Mouse (Mus musculus): Measurements from ENCODE around the gene Ralgps2. TPM values are rescaled to one million over a fixed set of nuclear protein-coding genes. Genes with fewer than 3 reads are reported as not detected.

Gene Ralgps2
- polyA plus RNA-seq, 1 experiment from 2014 or later, result 59.3 TPM

DNA sequence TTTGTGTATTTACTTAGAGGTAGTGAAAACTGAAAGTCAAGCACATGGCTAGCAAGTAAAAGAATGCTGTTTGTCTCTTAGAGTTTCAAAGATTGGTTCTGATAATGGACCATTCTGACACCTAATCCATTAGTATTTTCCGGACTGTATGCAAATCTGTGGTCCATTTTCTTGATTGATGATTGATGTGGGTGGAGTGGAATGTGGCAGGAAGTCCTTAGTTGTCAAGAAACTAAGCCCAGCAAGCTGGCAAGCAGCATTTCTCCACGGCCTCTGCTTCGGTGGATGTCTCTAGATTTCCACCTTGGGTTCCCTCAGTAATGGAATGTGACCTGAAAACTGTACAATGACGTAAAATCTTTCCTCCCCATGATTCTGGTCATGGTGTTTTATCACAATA lies 68.8 kb downstream of the Ralgps2 start:
- 81% methylated on average over 4 of the region's 4 CpGs for WGBS
- Histone ChIP-seq H3K4me2 (replicated peaks; ENCODE audit: low read depth, low read length) (no peak overlapping the region), H3K27ac (ENCODE audit: low read length) (no peak overlapping the region), H3K4me1 (ENCODE audit: insufficient read depth, low read length) (0 out of 2 replicates have a peak, but pooled peaks cover 4% of the 10 kb centered on the region), H3K9me3 (ENCODE audit: low read length) (no peaks in the 10 kb centered on the region), H3K4me3 (ENCODE audit: low read length) (no peak overlapping the region), H3K9ac (replicated peaks; ENCODE audit: low read length) (no peak overlapping the region), H3K27me3 (ENCODE audit: insufficient read depth, low read length) (no peaks in the 10 kb centered on the region), H3K36me3 (ENCODE audit: insufficient read depth, low read length) (no peaks in the 10 kb centered on the region)
- ATAC-seq (ENCODE audit: low FRiP score, low TSS enrichment), result no peak

DNA sequence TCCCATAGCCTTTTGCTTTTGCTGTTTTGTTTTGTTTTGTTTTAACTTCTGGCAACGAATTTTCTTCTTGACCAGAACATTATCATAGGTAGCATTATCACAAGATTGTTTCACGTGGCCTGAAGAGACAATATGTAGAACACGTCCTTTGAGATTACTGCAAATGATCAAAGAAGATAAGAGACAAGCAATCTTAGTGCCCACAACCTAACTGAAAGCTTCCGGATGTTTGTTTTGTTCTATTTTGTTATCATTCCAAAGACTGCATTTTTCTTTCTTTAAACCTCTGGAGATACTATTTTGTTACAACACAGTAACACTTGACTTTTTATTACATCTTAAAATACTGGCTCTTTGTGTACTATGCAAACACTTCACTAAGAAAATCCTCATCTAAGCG lies 69.4 kb downstream of the Ralgps2 start:
- ATAC-seq (ENCODE audit: low FRiP score, low TSS enrichment), result no peak
- H3K36me3 ChIP-seq (ENCODE audit: insufficient read depth, low read length), result no peaks in the 10 kb centered on the region
- no peak overlapping the region for H3K27ac ChIP-seq (ENCODE audit: low read length)
- WGBS, result 88% methylated on average over 5 of the region's 5 CpGs
- 0 out of 2 replicates have a peak, but pooled peaks cover 4% of the 10 kb centered on the region for H3K4me1 ChIP-seq (ENCODE audit: insufficient read depth, low read length)
- no peak overlapping the region for H3K4me3 ChIP-seq (ENCODE audit: low read length)
- H3K9ac ChIP-seq (replicated peaks; ENCODE audit: low read length), result no peak overlapping the region
- no peaks in the 10 kb centered on the region for H3K9me3 ChIP-seq (ENCODE audit: low read length)
- H3K4me2 ChIP-seq (replicated peaks; ENCODE audit: low read depth, low read length), result no peak overlapping the region
- H3K27me3 ChIP-seq (ENCODE audit: insufficient read depth, low read length), result no peaks in the 10 kb centered on the region

DNA sequence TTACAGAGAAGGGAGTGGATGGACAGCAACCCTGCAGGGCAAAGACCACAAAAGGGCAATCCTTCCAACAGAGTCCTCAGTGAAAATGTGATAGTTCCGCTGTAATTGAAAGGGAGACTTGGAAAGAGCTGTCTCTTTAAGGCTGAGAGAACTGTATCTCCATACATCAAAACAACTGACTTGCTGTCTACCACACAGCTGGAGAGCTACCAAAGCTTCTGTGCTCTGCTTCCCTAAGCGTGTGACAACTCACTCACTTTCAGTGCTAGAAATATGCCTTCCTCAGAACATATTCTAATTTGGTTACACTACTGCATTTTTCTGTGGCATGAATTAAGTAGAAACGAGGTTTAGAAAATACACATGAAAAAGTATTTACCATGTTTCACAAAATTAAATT lies 75.2 kb downstream of the Ralgps2 start:
- Histone ChIP-seq H3K27ac (ENCODE audit: low read length) (0 out of 2 replicates have a peak overlapping the region, but pooled peaks have one; percentile 13), H3K9me3 (ENCODE audit: low read length) (no peaks in the 10 kb centered on the region), H3K4me3 (ENCODE audit: low read length) (no peak overlapping the region), H3K36me3 (ENCODE audit: insufficient read depth, low read length) (no peaks in the 10 kb centered on the region), H3K9ac (replicated peaks; ENCODE audit: low read length) (no peak overlapping the region), H3K4me1 (ENCODE audit: insufficient read depth, low read length) (peaks cover 14% of the 10 kb centered on the region; the same call in 1 of the 2 replicates), H3K4me2 (replicated peaks; ENCODE audit: low read depth, low read length) (no peak overlapping the region), H3K27me3 (ENCODE audit: insufficient read depth, low read length) (no peaks in the 10 kb centered on the region)
- 55% methylated on average over 3 of the region's 3 CpGs for WGBS
- 0 out of 2 replicates have a peak, but pooled peaks have one; percentile 42 for ATAC-seq (ENCODE audit: low FRiP score, low TSS enrichment)

DNA sequence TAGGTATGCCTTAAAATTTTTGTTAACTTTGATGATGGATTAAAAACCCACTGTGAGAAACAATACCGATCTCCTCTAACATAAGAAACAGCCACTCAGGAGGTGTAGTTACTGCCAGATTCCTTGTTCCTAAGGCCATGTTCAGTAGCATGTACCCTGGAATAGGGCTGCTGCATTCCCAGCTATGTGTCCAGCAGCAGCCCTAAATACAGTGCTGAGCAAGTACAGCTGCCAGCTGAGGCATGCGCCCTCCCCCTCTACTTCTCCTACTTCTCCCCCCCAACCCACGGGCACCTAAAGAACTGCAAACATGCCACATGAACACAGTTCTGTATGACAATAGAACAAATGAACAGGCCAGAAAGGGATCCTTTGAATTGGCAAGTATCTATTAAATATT lies 75.7 kb downstream of the Ralgps2 start:
- Histone ChIP-seq H3K36me3 (ENCODE audit: insufficient read depth, low read length) (no peaks in the 10 kb centered on the region), H3K27ac (ENCODE audit: low read length) (0 out of 2 replicates have a peak overlapping the region, but pooled peaks have one; percentile 13), H3K27me3 (ENCODE audit: insufficient read depth, low read length) (no peaks in the 10 kb centered on the region), H3K4me1 (ENCODE audit: insufficient read depth, low read length) (peaks cover 14% of the 10 kb centered on the region; the same call in 1 of the 2 replicates), H3K9ac (replicated peaks; ENCODE audit: low read length) (no peak overlapping the region), H3K4me2 (replicated peaks; ENCODE audit: low read depth, low read length) (no peak overlapping the region), H3K4me3 (ENCODE audit: low read length) (no peak overlapping the region), H3K9me3 (ENCODE audit: low read length) (no peaks in the 10 kb centered on the region)
- 73% methylated on average over 3 of the region's 3 CpGs for WGBS
- peak; percentile 80; the same call in 1 of the 2 replicates for ATAC-seq (ENCODE audit: low FRiP score, low TSS enrichment)

DNA sequence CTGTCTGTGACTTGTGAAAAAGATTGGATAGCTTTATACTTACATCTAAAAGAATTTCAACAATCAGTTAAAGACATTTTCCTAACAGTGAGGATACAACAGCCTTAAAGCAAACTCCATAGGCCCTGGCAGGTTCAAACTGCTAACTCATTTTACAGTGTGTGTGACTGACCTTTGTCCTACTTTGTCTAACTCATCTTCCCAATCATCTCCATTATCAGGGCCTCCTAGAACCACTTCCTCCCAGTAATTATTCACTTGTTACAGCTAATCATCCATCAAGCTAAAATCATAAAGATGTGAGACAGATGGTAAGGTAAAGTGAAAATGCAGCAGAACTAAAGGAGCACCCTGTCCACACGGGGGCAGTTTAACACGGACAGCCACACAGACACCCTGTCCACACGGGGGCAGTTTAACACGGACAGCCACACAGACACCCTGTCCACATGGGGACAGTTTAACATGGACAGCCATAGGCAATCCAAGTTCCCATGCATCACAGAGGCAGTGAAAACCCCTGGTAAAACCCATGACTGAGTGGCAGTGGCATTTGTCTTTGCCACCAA lies 77.9 kb downstream of the Ralgps2 start:
- Histone ChIP-seq H3K4me2 (replicated peaks; ENCODE audit: low read depth, low read length) (no peak overlapping the region), H3K27me3 (ENCODE audit: insufficient read depth, low read length) (no peaks in the 10 kb centered on the region), H3K9me3 (ENCODE audit: low read length) (no peaks in the 10 kb centered on the region), H3K27ac (ENCODE audit: low read length) (no peak overlapping the region), H3K36me3 (ENCODE audit: insufficient read depth, low read length) (no peaks in the 10 kb centered on the region), H3K9ac (replicated peaks; ENCODE audit: low read length) (no peak overlapping the region), H3K4me1 (ENCODE audit: insufficient read depth, low read length) (peaks cover 10% of the 10 kb centered on the region; the same call in 1 of the 2 replicates), H3K4me3 (ENCODE audit: low read length) (no peak overlapping the region)
- ATAC-seq (ENCODE audit: low FRiP score, low TSS enrichment), result peak; percentile 73
- WGBS, result 52% methylated on average over 4 of the region's 4 CpGs

DNA sequence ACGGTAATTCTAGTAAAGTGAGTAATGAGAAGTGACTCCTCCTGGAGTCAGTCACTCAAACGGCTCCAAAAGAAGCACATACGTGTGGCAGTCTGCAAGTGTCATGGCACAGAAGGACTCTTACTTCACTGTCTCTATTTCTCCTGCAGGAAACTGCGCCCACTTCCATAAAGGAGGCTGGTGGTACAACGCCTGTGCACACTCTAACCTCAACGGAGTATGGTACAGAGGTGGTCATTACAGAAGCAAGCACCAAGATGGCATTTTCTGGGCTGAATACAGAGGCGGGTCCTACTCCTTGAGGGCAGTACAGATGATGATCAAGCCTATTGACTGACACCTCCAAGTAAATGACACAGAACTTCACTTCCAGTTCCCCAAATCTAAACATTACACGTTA lies 79.2 kb downstream of the Ralgps2 start:
- Histone ChIP-seq H3K4me2 (replicated peaks; ENCODE audit: low read depth, low read length) (no peak overlapping the region), H3K9ac (replicated peaks; ENCODE audit: low read length) (no peak overlapping the region), H3K9me3 (ENCODE audit: low read length) (no peaks in the 10 kb centered on the region), H3K4me3 (ENCODE audit: low read length) (no peak overlapping the region), H3K27me3 (ENCODE audit: insufficient read depth, low read length) (no peaks in the 10 kb centered on the region), H3K27ac (ENCODE audit: low read length) (no peak overlapping the region), H3K4me1 (ENCODE audit: insufficient read depth, low read length) (peaks cover 10% of the 10 kb centered on the region; the same call in 1 of the 2 replicates), H3K36me3 (ENCODE audit: insufficient read depth, low read length) (no peaks in the 10 kb centered on the region)
- no peak for ATAC-seq (ENCODE audit: low FRiP score, low TSS enrichment)
- 77% methylated on average over 8 of the region's 8 CpGs for WGBS

DNA sequence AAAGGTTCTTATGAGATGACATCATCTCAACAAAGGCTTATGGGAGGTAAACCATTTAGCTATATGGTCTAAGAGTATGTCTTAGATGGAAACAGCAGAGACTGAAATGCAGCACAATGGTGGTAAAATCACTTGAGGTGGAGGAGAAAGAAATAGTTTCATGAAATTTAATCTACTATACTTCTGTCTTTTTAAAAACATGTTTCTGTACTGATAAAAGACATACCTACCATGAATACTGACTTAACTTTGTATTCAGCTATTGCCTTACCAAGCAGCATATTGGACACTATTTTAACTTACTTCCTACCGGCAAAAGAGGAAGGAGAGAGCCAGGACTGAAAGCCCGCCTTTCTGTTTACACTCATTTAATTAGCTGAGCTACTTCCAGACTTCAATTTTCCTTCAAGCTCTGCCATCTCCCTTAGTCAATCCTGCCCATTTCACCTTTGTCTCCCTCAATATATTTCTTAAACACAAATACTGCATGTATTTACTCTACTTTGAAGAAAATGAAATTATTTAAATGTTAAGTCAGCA lies 79.6 kb downstream of the Ralgps2 start:
- H3K36me3 ChIP-seq (ENCODE audit: insufficient read depth, low read length), result no peaks in the 10 kb centered on the region
- peaks cover 10% of the 10 kb centered on the region; the same call in 1 of the 2 replicates for H3K4me1 ChIP-seq (ENCODE audit: insufficient read depth, low read length)
- no peaks in the 10 kb centered on the region for H3K9me3 ChIP-seq (ENCODE audit: low read length)
- 70% methylated on average over 2 of the region's 2 CpGs for WGBS
- H3K9ac ChIP-seq (replicated peaks; ENCODE audit: low read length), result no peak overlapping the region
- no peak overlapping the region for H3K27ac ChIP-seq (ENCODE audit: low read length)
- no peaks in the 10 kb centered on the region for H3K27me3 ChIP-seq (ENCODE audit: insufficient read depth, low read length)
- no peak overlapping the region for H3K4me3 ChIP-seq (ENCODE audit: low read length)
- H3K4me2 ChIP-seq (replicated peaks; ENCODE audit: low read depth, low read length), result no peak overlapping the region
- no peak for ATAC-seq (ENCODE audit: low FRiP score, low TSS enrichment)

DNA sequence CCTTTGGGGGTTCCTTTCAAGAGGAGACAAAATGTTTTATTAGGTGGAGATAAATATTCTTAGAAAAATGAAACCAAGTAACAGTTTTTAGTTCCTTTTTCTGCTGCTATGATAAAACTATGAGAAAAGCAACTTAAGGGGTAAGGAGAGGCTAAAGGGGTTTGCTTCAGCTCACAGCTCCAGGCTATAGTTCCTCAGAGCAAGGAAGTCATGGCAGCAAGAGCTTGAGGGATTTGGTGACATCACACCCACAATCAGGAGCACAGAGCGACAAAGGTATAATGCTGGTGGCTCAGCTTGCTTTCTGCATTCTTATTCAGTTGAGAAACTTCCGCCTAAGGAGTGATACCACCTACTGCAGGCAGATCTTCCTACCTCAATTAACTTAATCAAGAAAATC lies 80.3 kb downstream of the Ralgps2 start:
- peaks cover 10% of the 10 kb centered on the region; the same call in 1 of the 2 replicates for H3K4me1 ChIP-seq (ENCODE audit: insufficient read depth, low read length)
- WGBS, result 95% methylated on average over 2 of the region's 2 CpGs
- no peak for ATAC-seq (ENCODE audit: low FRiP score, low TSS enrichment)
- H3K4me3 ChIP-seq (ENCODE audit: low read length), result no peak overlapping the region
- H3K4me2 ChIP-seq (replicated peaks; ENCODE audit: low read depth, low read length), result no peak overlapping the region
- H3K9me3 ChIP-seq (ENCODE audit: low read length), result no peaks in the 10 kb centered on the region
- H3K9ac ChIP-seq (replicated peaks; ENCODE audit: low read length), result no peak overlapping the region
- no peak overlapping the region for H3K27ac ChIP-seq (ENCODE audit: low read length)
- H3K36me3 ChIP-seq (ENCODE audit: insufficient read depth, low read length), result no peaks in the 10 kb centered on the region; the same call in 1 of the 2 replicates
- H3K27me3 ChIP-seq (ENCODE audit: insufficient read depth, low read length), result no peaks in the 10 kb centered on the region

DNA sequence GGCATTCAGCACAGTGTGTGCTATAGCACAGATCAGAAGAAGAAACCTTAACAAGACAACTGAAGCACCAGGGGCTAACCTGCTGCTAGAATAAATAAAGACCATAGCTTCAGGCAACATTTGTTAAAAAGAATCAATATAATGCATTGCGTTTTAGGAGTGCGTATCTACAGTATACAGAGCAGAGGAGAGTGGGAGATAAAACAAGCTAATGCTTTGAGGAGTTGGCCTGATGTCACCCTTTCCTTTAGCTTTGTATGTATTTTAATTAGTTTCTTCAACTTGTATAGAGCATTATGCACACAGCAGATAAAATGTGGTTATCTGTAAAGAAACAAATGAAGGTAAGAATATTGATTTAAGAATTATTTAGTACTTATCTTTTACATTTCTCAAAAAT lies 82.8 kb downstream of the Ralgps2 start:
- no peaks in the 10 kb centered on the region; the same call in 1 of the 2 replicates for H3K36me3 ChIP-seq (ENCODE audit: insufficient read depth, low read length)
- WGBS, result 90% methylated on average over 2 of the region's 2 CpGs
- no peaks in the 10 kb centered on the region for H3K27me3 ChIP-seq (ENCODE audit: insufficient read depth, low read length)
- ATAC-seq (ENCODE audit: low FRiP score, low TSS enrichment), result no peak
- no peak overlapping the region for H3K4me2 ChIP-seq (replicated peaks; ENCODE audit: low read depth, low read length)
- H3K27ac ChIP-seq (ENCODE audit: low read length), result no peak overlapping the region
- H3K4me3 ChIP-seq (ENCODE audit: low read length), result no peak overlapping the region
- H3K4me1 ChIP-seq (ENCODE audit: insufficient read depth, low read length), result 0 out of 2 replicates have a peak, but pooled peaks cover 4% of the 10 kb centered on the region
- H3K9me3 ChIP-seq (ENCODE audit: low read length), result no peaks in the 10 kb centered on the region
- no peak overlapping the region for H3K9ac ChIP-seq (replicated peaks; ENCODE audit: low read length)

DNA sequence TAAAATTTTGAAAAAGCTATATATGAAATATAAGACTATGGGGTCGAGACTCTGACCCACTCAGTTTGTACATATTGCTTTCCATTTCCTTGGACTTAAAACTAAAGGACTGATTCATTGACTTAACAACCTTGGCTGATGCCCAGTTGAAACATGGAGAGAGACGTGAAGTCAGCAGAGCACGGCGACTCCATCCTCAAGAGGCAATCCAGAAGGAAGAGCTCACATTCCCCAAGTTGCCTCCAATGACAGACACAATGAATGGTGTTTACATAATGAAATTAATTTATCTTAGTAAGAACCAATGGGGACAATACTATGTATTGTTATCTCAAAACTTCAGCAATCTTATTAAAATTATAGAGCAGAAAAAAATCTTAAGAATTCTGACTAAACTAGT lies 84.9 kb downstream of the Ralgps2 start:
- no peak overlapping the region for H3K4me3 ChIP-seq (ENCODE audit: low read length)
- H3K4me1 ChIP-seq (ENCODE audit: insufficient read depth, low read length), result no peaks in the 10 kb centered on the region
- H3K27ac ChIP-seq (ENCODE audit: low read length), result no peak overlapping the region
- H3K36me3 ChIP-seq (ENCODE audit: insufficient read depth, low read length), result no peaks in the 10 kb centered on the region; the same call in 1 of the 2 replicates
- H3K9ac ChIP-seq (replicated peaks; ENCODE audit: low read length), result no peak overlapping the region
- no peaks in the 10 kb centered on the region for H3K27me3 ChIP-seq (ENCODE audit: insufficient read depth, low read length)
- H3K9me3 ChIP-seq (ENCODE audit: low read length), result no peaks in the 10 kb centered on the region
- 68% methylated on average over 4 of the region's 4 CpGs for WGBS
- H3K4me2 ChIP-seq (replicated peaks; ENCODE audit: low read depth, low read length), result no peak overlapping the region
- peak; percentile 70; the same call in 1 of the 2 replicates for ATAC-seq (ENCODE audit: low FRiP score, low TSS enrichment)

All from kidney, embryonic 16.5 days (tissue).